Mouse (Mus musculus) kidney, postnatal 0 days (tissue): ENCODE measurements around the gene Fcer2a. TPM values are rescaled to one million over a fixed set of nuclear protein-coding genes. Genes with fewer than 3 reads are reported as not detected.

Experiments
- ATAC-seq: fragments of 200-750 bp; cut with Nextera tagmentation; replicated peaks from 2 replicates; pipeline ENCODE4 v1.8.0; 2017; ENCODE audit warnings: low read depth, moderate number of reproducible peaks, moderate TSS enrichment, moderate library complexity; ENCODE audit not compliant: low FRiP score
- DNase-seq: peaks from one replicate; pipeline ENCODE4 v3.0.0-alpha.2; 2016; ENCODE audit warnings: low spot score
- H3K27ac ChIP-seq: fragments of 300-500 bp; sonication (generic); 2 replicates; pipeline ENCODE4 v1.5.1; 2014; ENCODE audit warnings: mild to moderate bottlenecking
- H3K27me3 ChIP-seq: fragments of 300-500 bp; sonication (generic); 2 replicates; pipeline ENCODE4 v1.6.1; 2014; ENCODE audit warnings: low read length, mixed read lengths; ENCODE audit not compliant: insufficient read depth
- H3K36me3 ChIP-seq: fragments of 300-500 bp; sonication (generic); 2 replicates; pipeline ENCODE4 v1.6.1; 2014; ENCODE audit warnings: low read length, mixed read lengths; ENCODE audit not compliant: insufficient read depth
- H3K4me1 ChIP-seq: fragments of 300-500 bp; sonication (generic); replicated peaks from 2 replicates; pipeline ENCODE4 v1.6.1; 2014; ENCODE audit warnings: antibody characterized with exemption, low read length, mixed read lengths; ENCODE audit not compliant: insufficient read depth
- H3K4me2 ChIP-seq: fragments of 300-500 bp; sonication (generic); 2 replicates; pipeline ENCODE4 v1.6.1; 2014; ENCODE audit warnings: mild to moderate bottlenecking, low read length, moderate library complexity, mixed read lengths
- H3K4me3 ChIP-seq: fragments of 300-500 bp; sonication (generic); replicated peaks from 2 replicates; pipeline ENCODE4 v1.5.1; 2014; ENCODE audit warnings: low read depth, low read length
- H3K9ac ChIP-seq: fragments of 300-500 bp; sonication (generic); 2 replicates; pipeline ENCODE4 v1.6.1; 2014; ENCODE audit warnings: low read depth, low read length
- H3K9me3 ChIP-seq: fragments of 300-500 bp; sonication (generic); replicated peaks from 2 replicates; pipeline ENCODE4 v1.6.1; 2016; ENCODE audit warnings: low read length, inconsistent platforms, mixed read lengths
- CTCF ChIP-seq: IDR thresholded peaks from 2 replicates; pipeline ENCODE4 v1.5.1; 2016; ENCODE audit warnings: antibody characterized with exemption, low read depth, mild to moderate bottlenecking, moderate library complexity
- WGBS: fragments of 180-500 bp; shearing (Covaris S2); extraction: QIAGEN DNeasy Blood & Tissue Kit; methylation state at CpG from one replicate; pipeline ENCODE4 v1.1.7; 2014; 5-methylcytosine and 5-hydroxymethylcytosine counted together
- polyA plus RNA-seq: library from polyadenylated mRNA; unstranded; fragments of >200 nt; fragmentation: Nextera tagmentation; extraction: Ambion mirVana; gene quantifications from 2 replicates; pipeline ENCODE4 v1.2.1, GENCODE M21; 2015

Gene Fcer2a
- polyA plus RNA-seq, 1 experiment from 2014 or later = 0.08 TPM

GRCm38 (mm10) chr8:3687537-3687936 lies 6.4 kb downstream of the Fcer2a start:
- no peak for DNase-seq
- Histone ChIP-seq H3K4me2 (no peak overlapping the region), H3K9me3 (no peaks in the 10 kb centered on the region), H3K27ac (no peak overlapping the region), H3K4me3 (no peak overlapping the region), H3K4me1 (no peaks in the 10 kb centered on the region), H3K9ac (no peak overlapping the region), H3K27me3 (no peaks in the 10 kb centered on the region), H3K36me3 (no peaks in the 10 kb centered on the region)
- 79% methylated on average over 6 of the region's 6 CpGs for WGBS
- no peak for TF ChIP-seq CTCF
- no peak for ATAC-seq

DNA sequence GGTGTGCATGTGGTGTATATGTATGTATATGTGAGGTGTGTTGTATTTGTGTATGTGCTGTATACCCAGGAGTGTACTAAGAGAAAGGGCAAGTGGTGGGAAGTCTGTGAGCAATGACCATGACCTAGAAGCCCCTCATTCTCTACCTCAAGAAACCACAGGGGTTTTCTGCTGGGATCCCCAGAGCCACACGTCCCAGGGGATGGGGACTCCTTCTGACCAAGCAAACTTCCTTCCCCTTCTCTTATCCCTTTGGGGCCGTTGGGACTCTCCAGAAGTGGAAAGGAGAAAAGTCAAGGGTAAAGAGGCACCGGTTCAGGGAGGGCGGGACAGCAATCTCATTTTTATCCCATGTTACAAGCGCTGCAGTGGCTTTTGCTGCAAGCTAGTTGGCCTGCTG lies 8.6 kb downstream of the Fcer2a start:
- Histone ChIP-seq H3K9ac (no peak overlapping the region), H3K4me2 (no peak overlapping the region), H3K4me1 (no peaks in the 10 kb centered on the region), H3K27me3 (no peaks in the 10 kb centered on the region), H3K36me3 (peaks cover 4% of the 10 kb centered on the region; the same call in 1 of the 2 replicates), H3K27ac (no peak overlapping the region), H3K4me3 (no peak overlapping the region), H3K9me3 (no peaks in the 10 kb centered on the region)
- 61% methylated on average over 5 of the region's 5 CpGs for WGBS
- ATAC-seq (no peak), DNase-seq (no peak)
- TF ChIP-seq CTCF = no peak

DNA sequence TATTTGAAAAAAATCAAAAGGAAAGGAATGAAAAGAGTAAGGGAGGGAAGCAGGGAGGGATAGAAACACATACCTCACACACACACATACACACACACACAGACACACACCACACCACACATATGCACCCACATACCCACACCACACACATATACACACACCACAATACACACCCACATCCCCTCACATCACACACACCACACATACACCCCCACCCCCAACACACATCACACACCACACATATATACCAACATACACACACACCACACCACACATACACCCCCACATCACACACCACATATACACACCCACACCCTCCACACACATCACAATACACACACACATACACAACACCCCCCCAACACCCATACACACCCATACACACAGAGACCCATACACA lies 9.4 kb downstream of the Fcer2a start:
- Histone ChIP-seq H3K9me3 (no peaks in the 10 kb centered on the region), H3K36me3 (peaks cover 12% of the 10 kb centered on the region), H3K4me2 (no peak overlapping the region), H3K9ac (no peak overlapping the region), H3K4me1 (no peaks in the 10 kb centered on the region), H3K4me3 (no peak overlapping the region), H3K27ac (no peak overlapping the region), H3K27me3 (no peaks in the 10 kb centered on the region)
- TF ChIP-seq CTCF = no peak
- DNase-seq (no peak), ATAC-seq (no peak)

- ATAC-seq = no peak
- Histone ChIP-seq H3K36me3 (peaks cover 20% of the 10 kb centered on the region), H3K4me2 (no peak overlapping the region), H3K9ac (no peak overlapping the region), H3K4me3 (no peak overlapping the region), H3K27ac (no peak overlapping the region), H3K27me3 (no peaks in the 10 kb centered on the region), H3K9me3 (no peaks in the 10 kb centered on the region), H3K4me1 (no peaks in the 10 kb centered on the region)
- no peak for DNase-seq
- WGBS = 70% methylated on average over 6 of the region's 6 CpGs
- TF ChIP-seq CTCF = no peak
These were observed 10.4 kb downstream of the Fcer2a start for GRCm38 (mm10) chr8:3683408-3684176.

GRCm38 (mm10) chr8:3682435-3682834 lies 11.5 kb downstream of the Fcer2a start:
- peaks cover 7% of the 10 kb centered on the region; the same call in 1 of the 2 replicates for H3K4me1 ChIP-seq
- DNase-seq = no peak
- no peaks in the 10 kb centered on the region for H3K27me3 ChIP-seq
- 95% methylated on average over 5 of the region's 5 CpGs for WGBS
- no peak overlapping the region for H3K27ac ChIP-seq
- H3K4me2 ChIP-seq = no peak overlapping the region
- no peak overlapping the region for H3K9ac ChIP-seq
- H3K4me3 ChIP-seq = no peak overlapping the region
- TF ChIP-seq CTCF = no peak
- H3K36me3 ChIP-seq = peaks cover 20% of the 10 kb centered on the region
- ATAC-seq = no peak
- H3K9me3 ChIP-seq = no peaks in the 10 kb centered on the region

DNA sequence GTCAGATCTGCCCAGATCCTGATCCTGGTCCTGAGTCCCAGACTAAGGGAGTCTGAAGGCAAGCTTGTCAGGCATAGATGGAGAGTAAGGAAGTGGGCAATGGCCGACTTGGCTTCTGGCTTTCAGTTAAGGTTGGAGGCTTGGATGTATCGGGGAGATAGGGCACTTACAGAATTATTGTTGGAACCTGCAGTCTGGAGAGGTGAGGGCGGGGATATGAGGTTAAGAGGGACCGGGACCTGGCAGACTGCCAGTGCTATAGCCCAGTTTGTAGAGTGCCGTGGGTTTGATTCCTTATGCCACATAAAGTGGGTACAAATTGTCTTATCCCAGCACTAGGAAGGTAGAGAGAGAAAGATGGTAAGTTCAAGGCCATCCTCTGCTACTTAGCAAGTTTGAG lies 14.3 kb downstream of the Fcer2a start:
- H3K36me3 ChIP-seq = peaks cover 20% of the 10 kb centered on the region
- no peak overlapping the region for H3K4me3 ChIP-seq
- TF ChIP-seq CTCF = no peak
- H3K27me3 ChIP-seq = no peaks in the 10 kb centered on the region
- no peak overlapping the region for H3K4me2 ChIP-seq
- H3K9me3 ChIP-seq = no peaks in the 10 kb centered on the region
- WGBS = 89% methylated on average over 5 of the region's 5 CpGs
- DNase-seq (no peak), ATAC-seq (no peak)
- no peak overlapping the region for H3K27ac ChIP-seq
- H3K9ac ChIP-seq = no peak overlapping the region
- peaks cover 10% of the 10 kb centered on the region; the same call in 1 of the 2 replicates for H3K4me1 ChIP-seq
